Mouse (Mus musculus): ENCODE measurements around the gene Iqub. TPM values are rescaled to one million over a fixed set of nuclear protein-coding genes. Genes with fewer than 3 reads are reported as not detected.

Iqub gene
- total and polyA plus RNA-seq, 2 experiments from 2014 or later = 1.5 to 1.6 TPM

DNA sequence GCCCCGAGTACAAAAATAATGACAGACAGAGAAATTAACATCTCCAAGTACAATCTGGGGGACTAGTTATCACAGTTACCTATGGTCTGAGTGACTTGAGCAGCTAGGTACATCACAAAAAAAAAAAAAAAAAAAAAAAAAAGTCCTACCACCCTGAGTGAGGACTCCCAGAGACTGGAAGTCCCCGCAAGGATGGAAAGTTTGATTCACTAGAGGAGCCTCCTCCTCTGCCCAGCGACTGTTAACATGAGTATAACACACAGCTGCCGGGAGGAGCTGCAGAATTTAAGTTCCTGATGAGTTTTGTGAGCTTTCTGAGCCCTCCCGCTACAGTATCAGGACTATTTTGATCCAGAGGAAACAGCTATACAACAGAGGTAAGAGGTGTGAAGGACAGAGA lies 28.3 kb downstream of the Iqub start:
- Histone ChIP-seq H3K9ac (no peak overlapping the region), H3K27me3 (ENCODE audit: insufficient read depth, low read length) (no peaks in the 10 kb centered on the region), H3K36me3 (ENCODE audit: insufficient read depth) (no peaks in the 10 kb centered on the region), H3K27ac (ENCODE audit: low read depth, low read length) (no peak overlapping the region), H3K4me2 (ENCODE audit: low read depth) (no peak overlapping the region), H3K4me3 (ENCODE audit: low read depth, low read length) (no peak overlapping the region), H3K4me1 (ENCODE audit: insufficient read depth) (no peaks in the 10 kb centered on the region), H3K9me3 (ENCODE audit: low read length) (no peaks in the 10 kb centered on the region)
- TF ChIP-seq CTCF (IDR thresholded peaks at IDR 0.05; ENCODE audit: low read depth) = no peak
- ATAC-seq (no peak), DNase-seq (no peak)
- 78% methylated on average over 5 of the region's 5 CpGs for WGBS

DNA sequence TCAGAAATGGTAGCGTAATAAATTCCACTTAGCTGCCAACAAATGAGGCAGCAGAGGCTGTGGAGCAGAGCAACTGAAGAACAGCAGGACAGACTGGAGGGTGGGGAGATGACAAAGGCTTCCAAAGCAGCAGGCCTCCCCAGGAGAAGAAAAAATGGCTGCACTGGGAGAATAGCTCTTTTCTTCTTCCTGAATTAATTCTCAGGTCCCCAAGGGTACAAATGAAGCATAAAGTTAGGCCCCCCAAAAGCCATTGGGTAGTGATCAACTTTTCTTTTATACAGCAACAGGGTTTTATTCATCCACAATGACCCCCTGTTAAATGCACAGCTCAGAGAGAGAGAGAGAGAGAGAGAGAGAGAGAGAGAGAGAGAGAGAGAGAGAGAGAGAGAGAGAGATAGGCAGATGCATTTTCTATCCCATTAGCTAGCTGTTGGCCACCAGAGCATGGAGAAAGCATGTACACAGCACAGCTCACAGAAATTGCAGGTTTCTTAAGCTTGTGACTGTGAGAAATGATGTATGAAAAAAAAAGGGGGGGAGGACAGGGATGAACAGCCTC lies 44.2 kb downstream of the Iqub start:
- 14% methylated on average over 1 of the region's 1 CpGs for WGBS
- ATAC-seq (peak; percentile 75), DNase-seq (no peak)
- Histone ChIP-seq H3K9ac (no peak overlapping the region), H3K9me3 (ENCODE audit: low read length) (no peaks in the 10 kb centered on the region), H3K4me1 (ENCODE audit: insufficient read depth) (no peaks in the 10 kb centered on the region), H3K27me3 (ENCODE audit: insufficient read depth, low read length) (no peaks in the 10 kb centered on the region), H3K36me3 (ENCODE audit: insufficient read depth) (no peaks in the 10 kb centered on the region), H3K27ac (ENCODE audit: low read depth, low read length) (peak overlapping the region; percentile 57; the same call in 1 of the 2 replicates), H3K4me3 (ENCODE audit: low read depth, low read length) (no peak overlapping the region), H3K4me2 (ENCODE audit: low read depth) (no peak overlapping the region)
- TF ChIP-seq CTCF (IDR thresholded peaks at IDR 0.05; ENCODE audit: low read depth) = no peak

DNA sequence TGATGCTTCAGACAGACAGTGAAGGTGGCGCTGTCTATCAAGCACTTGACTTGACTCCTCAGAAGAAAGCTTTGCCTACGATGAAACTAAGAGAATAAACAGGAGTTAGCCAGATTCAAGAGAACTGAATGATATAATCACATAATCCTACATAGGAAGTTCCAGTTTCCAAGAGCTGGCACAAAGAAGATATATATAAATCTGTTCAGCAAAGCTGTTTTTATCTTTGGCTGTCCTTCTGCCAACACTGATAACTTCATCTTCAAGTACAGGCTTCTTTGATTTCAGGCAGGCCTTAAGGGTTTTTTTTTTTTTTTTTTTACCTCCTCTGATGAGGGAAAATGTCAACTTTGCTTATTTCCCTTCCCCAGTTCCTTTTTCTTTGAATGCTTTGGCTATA lies 44.7 kb downstream of the Iqub start:
- 46% methylated on average over 2 of the region's 2 CpGs for WGBS
- ATAC-seq = peak; percentile 84

GRCm38 (mm10) chr6:24456097-24456496 lies 58.8 kb downstream of the Iqub start:
- 49% methylated on average over 7 of the region's 7 CpGs for WGBS
- H3K36me3 ChIP-seq (ENCODE audit: insufficient read depth) = no peaks in the 10 kb centered on the region
- H3K27me3 ChIP-seq (ENCODE audit: insufficient read depth, low read length) = no peaks in the 10 kb centered on the region
- H3K9ac ChIP-seq = no peak overlapping the region
- H3K4me3 ChIP-seq (ENCODE audit: low read depth, low read length) = no peak overlapping the region
- TF ChIP-seq CTCF (IDR thresholded peaks at IDR 0.05; ENCODE audit: low read depth) = peak; percentile 58
- H3K9me3 ChIP-seq (ENCODE audit: low read length) = no peaks in the 10 kb centered on the region
- ATAC-seq = no peak
- peak; percentile 12 for DNase-seq
- H3K4me2 ChIP-seq (ENCODE audit: low read depth) = no peak overlapping the region
- no peaks in the 10 kb centered on the region for H3K4me1 ChIP-seq (ENCODE audit: insufficient read depth)
- no peak overlapping the region for H3K27ac ChIP-seq (ENCODE audit: low read depth, low read length)

More for the DNA sequence above, 44.7 kb downstream of the Iqub start:
- peak; percentile 53 for DNase-seq
- Histone ChIP-seq H3K27me3 (ENCODE audit: insufficient read depth, low read length) (no peaks in the 10 kb centered on the region), H3K9ac (no peak overlapping the region), H3K4me1 (ENCODE audit: insufficient read depth) (no peaks in the 10 kb centered on the region), H3K4me2 (ENCODE audit: low read depth) (no peak overlapping the region), H3K36me3 (ENCODE audit: insufficient read depth) (no peaks in the 10 kb centered on the region), H3K4me3 (ENCODE audit: low read depth, low read length) (no peak overlapping the region), H3K27ac (ENCODE audit: low read depth, low read length) (peak overlapping the region; percentile 57; the same call in 1 of the 2 replicates), H3K9me3 (ENCODE audit: low read length) (no peaks in the 10 kb centered on the region)
- TF ChIP-seq CTCF (IDR thresholded peaks at IDR 0.05; ENCODE audit: low read depth) = no peak

GRCm38 (mm10) chr6:24451026-24451821 lies 63.6 kb downstream of the Iqub start:
- no peak for TF ChIP-seq CTCF (IDR thresholded peaks at IDR 0.05; ENCODE audit: low read depth)
- Histone ChIP-seq H3K9ac (no peak overlapping the region), H3K36me3 (ENCODE audit: insufficient read depth) (no peaks in the 10 kb centered on the region), H3K27me3 (ENCODE audit: insufficient read depth, low read length) (no peaks in the 10 kb centered on the region), H3K4me1 (ENCODE audit: insufficient read depth) (no peaks in the 10 kb centered on the region), H3K4me3 (ENCODE audit: low read depth, low read length) (no peak overlapping the region), H3K4me2 (ENCODE audit: low read depth) (no peak overlapping the region), H3K27ac (ENCODE audit: low read depth, low read length) (no peak overlapping the region), H3K9me3 (ENCODE audit: low read length) (no peaks in the 10 kb centered on the region)
- WGBS = 86% methylated on average over 22 of the region's 22 CpGs
- no peak for ATAC-seq
- no peak for DNase-seq

- no peaks in the 10 kb centered on the region for H3K36me3 ChIP-seq (ENCODE audit: insufficient read depth)
- H3K27me3 ChIP-seq (ENCODE audit: insufficient read depth, low read length) = no peaks in the 10 kb centered on the region
- H3K4me1 ChIP-seq (ENCODE audit: insufficient read depth) = no peaks in the 10 kb centered on the region
- H3K9ac ChIP-seq = no peak overlapping the region
- ATAC-seq = no peak
- H3K4me2 ChIP-seq (ENCODE audit: low read depth) = no peak overlapping the region
- H3K9me3 ChIP-seq (ENCODE audit: low read length) = no peaks in the 10 kb centered on the region
- no peak for TF ChIP-seq CTCF (IDR thresholded peaks at IDR 0.05; ENCODE audit: low read depth)
- H3K27ac ChIP-seq (ENCODE audit: low read depth, low read length) = no peak overlapping the region
- WGBS = 96% methylated on average over 6 of the region's 6 CpGs
- no peak overlapping the region for H3K4me3 ChIP-seq (ENCODE audit: low read depth, low read length)
- DNase-seq = no peak
Observed at GRCm38 (mm10) chr6:24450241-24450640, 64.6 kb downstream of the Iqub start.

GRCm38 (mm10) chr6:24416056-24416455 lies 98.8 kb downstream of the Iqub start:
- no peaks in the 10 kb centered on the region for H3K36me3 ChIP-seq (ENCODE audit: insufficient read depth)
- H3K9ac ChIP-seq = no peak overlapping the region
- TF ChIP-seq CTCF (IDR thresholded peaks at IDR 0.05; ENCODE audit: low read depth) = no peak
- no peak overlapping the region for H3K27ac ChIP-seq (ENCODE audit: low read depth, low read length)
- WGBS = 77% methylated on average over 11 of the region's 11 CpGs
- ATAC-seq (peak; percentile 48), DNase-seq (peak; percentile 23)
- H3K27me3 ChIP-seq (ENCODE audit: insufficient read depth, low read length) = no peaks in the 10 kb centered on the region
- H3K4me2 ChIP-seq (ENCODE audit: low read depth) = no peak overlapping the region
- no peaks in the 10 kb centered on the region for H3K4me1 ChIP-seq (ENCODE audit: insufficient read depth)
- H3K4me3 ChIP-seq (ENCODE audit: low read depth, low read length) = no peak overlapping the region
- no peaks in the 10 kb centered on the region for H3K9me3 ChIP-seq (ENCODE audit: low read length)

Data from forebrain, postnatal 0 days (tissue).